Mouse (Mus musculus): ENCODE measurements at regions not wholly inside any gene's neighbourhood (a gene's known extent, or its start where the extent isn't known, plus 50 kb on each side); places are given as distances from the start of the nearest gene placed in this dataset.

DNA sequence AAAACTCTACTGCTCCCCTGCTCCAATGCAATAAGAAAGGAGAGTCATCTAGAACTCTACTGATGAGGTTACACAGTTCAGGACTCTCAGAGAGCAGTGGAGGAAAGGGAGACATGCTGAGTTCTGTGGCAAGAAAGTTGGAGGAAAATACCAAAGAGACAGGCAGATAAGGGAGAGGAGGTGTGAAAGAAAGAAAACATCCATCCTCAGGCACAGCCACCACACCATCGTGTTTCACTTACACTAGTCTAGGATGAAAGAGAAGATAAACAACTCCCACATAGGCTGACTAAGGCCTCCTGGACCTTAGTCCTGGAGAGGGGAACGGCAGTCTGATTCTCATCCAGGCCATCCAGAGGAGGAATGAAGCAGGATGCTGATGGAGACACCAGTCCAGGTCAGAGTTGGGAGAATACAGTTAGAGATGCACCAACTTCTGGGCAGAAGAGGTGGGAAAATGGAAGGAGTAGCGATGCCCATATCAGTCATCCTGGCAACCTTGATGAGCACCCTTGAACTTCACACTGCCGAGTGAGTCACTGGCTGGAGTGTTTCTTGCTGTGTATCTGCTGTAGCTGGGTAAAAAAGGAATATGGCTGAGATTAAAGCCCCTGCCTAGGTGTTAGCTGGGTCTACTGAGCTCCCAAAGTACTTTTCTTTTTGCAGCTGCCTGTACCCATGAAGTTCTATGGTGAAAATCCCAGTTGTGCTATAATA, 91.9 kb downstream of the Rdh14 start:
- Histone ChIP-seq H3K9ac (ENCODE audit: low read depth, poor library complexity, severe bottlenecking) (no peak overlapping the region), H3K4me3 (ENCODE audit: low read depth, low read length) (no peak overlapping the region), H3K36me3 (ENCODE audit: control insufficient read depth, insufficient read depth, low read length, poor library complexity, severe bottlenecking) (no peaks in the 10 kb centered on the region), H3K27me3 (ENCODE audit: control insufficient read depth, insufficient read depth, low read length, poor library complexity, severe bottlenecking) (no peaks in the 10 kb centered on the region; the same call in 1 of the 2 replicates), H3K4me1 (ENCODE audit: control insufficient read depth, insufficient read depth, low read length) (no peaks in the 10 kb centered on the region), H3K27ac (ENCODE audit: insufficient read depth, low read length) (no peak overlapping the region), H3K9me3 (replicated peaks; ENCODE audit: control insufficient read depth, insufficient read depth, low read length, poor library complexity, severe bottlenecking) (no peaks in the 10 kb centered on the region)
- TF ChIP-seq CTCF (IDR thresholded peaks at IDR 0.05; ENCODE audit: low read depth, low read length) (no peak), EP300 (IDR thresholded peaks at IDR 0.05; ENCODE audit: insufficient read depth, low read depth, low read length) (no peak), POLR2A (IDR thresholded peaks at IDR 0.05; ENCODE audit: insufficient read depth, low read length) (no peak)

DNA sequence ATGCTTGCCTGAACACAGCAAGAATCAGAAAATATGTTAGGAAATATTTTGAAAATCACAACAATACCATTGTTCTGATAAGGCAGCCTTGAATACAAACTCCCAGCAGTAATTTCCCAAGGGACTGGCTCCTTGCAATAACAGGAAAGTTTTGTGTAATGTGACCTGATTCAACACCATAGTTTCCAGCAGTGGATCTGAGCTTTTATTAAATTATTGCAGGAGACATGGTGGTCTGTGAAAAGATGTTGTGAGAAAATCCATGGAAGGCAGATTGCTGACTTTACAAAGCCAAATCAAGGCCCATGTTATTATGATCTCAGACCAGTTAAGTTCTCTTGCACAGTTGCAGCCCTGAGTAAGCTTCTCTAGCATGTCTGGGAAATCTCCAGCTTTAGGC, 116.1 kb downstream of the Rdh14 start:
- Histone ChIP-seq H3K36me3 (ENCODE audit: control insufficient read depth, insufficient read depth, low read length, poor library complexity, severe bottlenecking) (no peaks in the 10 kb centered on the region), H3K4me1 (ENCODE audit: control insufficient read depth, insufficient read depth, low read length) (no peaks in the 10 kb centered on the region), H3K27ac (ENCODE audit: insufficient read depth, low read length) (no peak overlapping the region), H3K27me3 (ENCODE audit: control insufficient read depth, insufficient read depth, low read length, poor library complexity, severe bottlenecking) (no peaks in the 10 kb centered on the region), H3K9me3 (replicated peaks; ENCODE audit: control insufficient read depth, insufficient read depth, low read length, poor library complexity, severe bottlenecking) (peaks cover 6% of the 10 kb centered on the region), H3K4me3 (ENCODE audit: low read depth, low read length) (no peak overlapping the region), H3K9ac (ENCODE audit: low read depth, poor library complexity, severe bottlenecking) (no peak overlapping the region)
- TF ChIP-seq CTCF (IDR thresholded peaks at IDR 0.05; ENCODE audit: low read depth, low read length): no peak

DNA sequence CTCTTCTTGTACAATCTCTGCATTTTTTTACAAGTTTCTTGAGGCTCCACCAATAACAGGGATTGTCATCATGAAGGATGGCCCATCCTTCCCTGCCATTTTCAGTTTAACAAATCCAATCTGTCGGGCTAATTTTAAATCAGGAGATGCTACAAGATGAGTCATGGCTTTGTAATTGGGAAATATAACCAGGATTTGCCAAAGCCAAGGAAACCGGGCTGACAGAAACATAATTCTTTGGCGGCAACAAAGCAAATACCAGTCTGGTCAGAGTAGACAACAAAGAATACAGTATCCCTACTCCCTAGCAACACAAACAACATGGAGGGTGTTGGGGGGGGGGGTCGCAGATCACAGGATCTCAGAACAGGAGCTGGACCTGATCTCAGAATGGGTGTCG, 123.0 kb downstream of the Rdh14 start:
- no peak overlapping the region for H3K9ac ChIP-seq (ENCODE audit: low read depth, poor library complexity, severe bottlenecking)
- H3K4me3 ChIP-seq (ENCODE audit: low read depth, low read length): no peak overlapping the region
- no peak overlapping the region for H3K27ac ChIP-seq (ENCODE audit: insufficient read depth, low read length)
- no peaks in the 10 kb centered on the region for H3K9me3 ChIP-seq (replicated peaks; ENCODE audit: control insufficient read depth, insufficient read depth, low read length, poor library complexity, severe bottlenecking)
- TF ChIP-seq EP300 (IDR thresholded peaks at IDR 0.05; ENCODE audit: insufficient read depth, low read depth, low read length) (no peak), POLR2A (IDR thresholded peaks at IDR 0.05; ENCODE audit: insufficient read depth, low read length) (no peak), CTCF (IDR thresholded peaks at IDR 0.05; ENCODE audit: low read depth, low read length) (no peak)
- H3K4me1 ChIP-seq (ENCODE audit: control insufficient read depth, insufficient read depth, low read length): no peaks in the 10 kb centered on the region
- H3K27me3 ChIP-seq (ENCODE audit: control insufficient read depth, insufficient read depth, low read length, poor library complexity, severe bottlenecking): no peaks in the 10 kb centered on the region
- no peaks in the 10 kb centered on the region for H3K36me3 ChIP-seq (ENCODE audit: control insufficient read depth, insufficient read depth, low read length, poor library complexity, severe bottlenecking)

DNA sequence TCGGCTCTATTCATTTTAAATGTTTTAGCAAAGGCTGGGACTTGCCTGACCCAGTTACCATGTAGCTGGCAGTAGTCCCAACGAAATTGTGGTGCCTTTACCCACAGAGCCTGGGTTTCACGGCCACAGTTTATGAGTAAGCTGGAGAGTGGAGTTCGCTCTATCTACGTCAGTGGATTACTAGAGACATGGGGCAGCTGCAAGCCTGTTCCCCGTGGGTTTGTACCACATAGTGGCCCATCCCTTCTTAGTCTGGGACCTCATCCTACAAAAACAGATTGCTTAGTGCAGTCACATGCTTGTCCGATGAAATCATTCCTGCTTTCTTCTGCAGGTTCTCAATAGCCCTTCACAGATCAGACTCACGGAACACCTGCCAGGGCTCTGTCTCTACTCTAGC, 123.7 kb downstream of the Rdh14 start:
- TF ChIP-seq EP300 (IDR thresholded peaks at IDR 0.05; ENCODE audit: insufficient read depth, low read depth, low read length): no peak
- no peak for TF ChIP-seq POLR2A (IDR thresholded peaks at IDR 0.05; ENCODE audit: insufficient read depth, low read length)
- no peak for TF ChIP-seq CTCF (IDR thresholded peaks at IDR 0.05; ENCODE audit: low read depth, low read length)
- Histone ChIP-seq H3K4me1 (ENCODE audit: control insufficient read depth, insufficient read depth, low read length) (no peaks in the 10 kb centered on the region), H3K27ac (ENCODE audit: insufficient read depth, low read length) (no peak overlapping the region), H3K27me3 (ENCODE audit: control insufficient read depth, insufficient read depth, low read length, poor library complexity, severe bottlenecking) (no peaks in the 10 kb centered on the region), H3K36me3 (ENCODE audit: control insufficient read depth, insufficient read depth, low read length, poor library complexity, severe bottlenecking) (no peaks in the 10 kb centered on the region), H3K4me3 (ENCODE audit: low read depth, low read length) (no peak overlapping the region), H3K9ac (ENCODE audit: low read depth, poor library complexity, severe bottlenecking) (no peak overlapping the region), H3K9me3 (replicated peaks; ENCODE audit: control insufficient read depth, insufficient read depth, low read length, poor library complexity, severe bottlenecking) (no peaks in the 10 kb centered on the region)

DNA sequence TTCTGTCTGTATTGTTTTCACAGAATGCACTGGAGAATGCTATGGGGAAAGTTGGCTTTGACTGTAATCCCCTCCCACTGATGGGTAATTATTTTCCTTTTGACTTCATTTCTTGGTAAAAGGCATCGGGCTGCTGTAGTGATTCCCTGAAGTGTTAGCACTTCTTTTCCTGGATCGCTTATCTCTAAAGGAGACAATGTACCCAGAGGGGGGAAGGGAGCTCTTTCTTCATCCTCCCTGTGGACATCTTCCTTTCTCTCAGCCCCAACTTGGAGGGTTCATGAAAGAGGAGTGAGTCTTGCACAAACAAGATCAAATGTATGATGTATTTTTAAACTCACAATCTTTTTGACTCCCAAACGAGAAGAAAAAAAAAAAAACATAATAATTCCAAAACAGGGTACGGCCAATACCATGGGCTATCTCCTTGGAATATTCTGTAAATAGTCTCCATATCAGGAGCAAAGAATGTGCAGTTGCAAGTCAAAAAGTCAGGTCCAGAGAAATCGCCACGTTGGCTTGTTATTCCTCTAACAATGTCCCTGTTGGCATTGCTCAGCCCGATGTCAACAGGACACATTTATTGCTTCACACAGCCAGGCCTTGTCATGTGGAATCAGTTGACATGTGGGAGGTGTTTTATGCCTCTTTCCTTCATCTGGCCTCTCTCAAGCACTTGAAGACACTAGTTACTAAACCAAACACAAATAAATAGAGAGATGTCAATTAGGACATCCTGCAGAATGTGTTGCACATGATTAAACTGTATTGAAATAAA, 134.1 kb downstream of the Rdh14 start:
- H3K9ac ChIP-seq (ENCODE audit: low read depth, poor library complexity, severe bottlenecking): no peak overlapping the region
- H3K36me3 ChIP-seq (ENCODE audit: control insufficient read depth, insufficient read depth, low read length, poor library complexity, severe bottlenecking): no peaks in the 10 kb centered on the region
- H3K4me1 ChIP-seq (ENCODE audit: control insufficient read depth, insufficient read depth, low read length): no peaks in the 10 kb centered on the region
- no peak overlapping the region for H3K4me3 ChIP-seq (ENCODE audit: low read depth, low read length)
- no peak for TF ChIP-seq EP300 (IDR thresholded peaks at IDR 0.05; ENCODE audit: insufficient read depth, low read depth, low read length)
- TF ChIP-seq CTCF (IDR thresholded peaks at IDR 0.05; ENCODE audit: low read depth, low read length): no peak
- TF ChIP-seq POLR2A (IDR thresholded peaks at IDR 0.05; ENCODE audit: insufficient read depth, low read length): no peak
- H3K27ac ChIP-seq (ENCODE audit: insufficient read depth, low read length): no peak overlapping the region
- no peaks in the 10 kb centered on the region for H3K9me3 ChIP-seq (replicated peaks; ENCODE audit: control insufficient read depth, insufficient read depth, low read length, poor library complexity, severe bottlenecking)
- no peaks in the 10 kb centered on the region for H3K27me3 ChIP-seq (ENCODE audit: control insufficient read depth, insufficient read depth, low read length, poor library complexity, severe bottlenecking)

GRCm38 (mm10) chr12:10525934-10526333, 135.4 kb downstream of the Rdh14 start:
- no peak overlapping the region for H3K9ac ChIP-seq (ENCODE audit: low read depth, poor library complexity, severe bottlenecking)
- H3K36me3 ChIP-seq (ENCODE audit: control insufficient read depth, insufficient read depth, low read length, poor library complexity, severe bottlenecking): no peaks in the 10 kb centered on the region
- no peaks in the 10 kb centered on the region for H3K4me1 ChIP-seq (ENCODE audit: control insufficient read depth, insufficient read depth, low read length)
- TF ChIP-seq CTCF (IDR thresholded peaks at IDR 0.05; ENCODE audit: low read depth, low read length) (no peak), EP300 (IDR thresholded peaks at IDR 0.05; ENCODE audit: insufficient read depth, low read depth, low read length) (no peak), POLR2A (IDR thresholded peaks at IDR 0.05; ENCODE audit: insufficient read depth, low read length) (no peak)
- H3K9me3 ChIP-seq (replicated peaks; ENCODE audit: control insufficient read depth, insufficient read depth, low read length, poor library complexity, severe bottlenecking): no peaks in the 10 kb centered on the region
- H3K27ac ChIP-seq (ENCODE audit: insufficient read depth, low read length): no peak overlapping the region
- H3K4me3 ChIP-seq (ENCODE audit: low read depth, low read length): no peak overlapping the region
- no peaks in the 10 kb centered on the region for H3K27me3 ChIP-seq (ENCODE audit: control insufficient read depth, insufficient read depth, low read length, poor library complexity, severe bottlenecking)
